Mouse (Mus musculus) intestine, embryonic 15.5 days (tissue): ENCODE measurements around the gene Chrnb4. TPM values are rescaled to one million over a fixed set of nuclear protein-coding genes. Genes with fewer than 3 reads are reported as not detected.

Source experiments
- ATAC-seq: fragments of 200-750 bp; cut with Nextera tagmentation; 2 replicates; pipeline ENCODE4 v1.8.0; 2017; ENCODE audit warnings: moderate TSS enrichment, moderate library complexity
- H3K27ac ChIP-seq: fragments of 300-500 bp; sonication (generic); 2 replicates; pipeline ENCODE4 v1.5.1; 2015; ENCODE audit warnings: mild to moderate bottlenecking, inconsistent platforms
- H3K27me3 ChIP-seq: fragments of 300-500 bp; sonication (generic); replicated peaks from 2 replicates; pipeline ENCODE4 v1.6.1; 2015; ENCODE audit warnings: inconsistent platforms
- H3K36me3 ChIP-seq: fragments of 300-500 bp; sonication (generic); 2 replicates; pipeline ENCODE4 v1.6.1; 2015; ENCODE audit warnings: inconsistent platforms
- H3K4me1 ChIP-seq: fragments of 300-500 bp; sonication (generic); replicated peaks from 2 replicates; pipeline ENCODE4 v1.6.1; 2015; ENCODE audit warnings: inconsistent platforms
- H3K4me2 ChIP-seq: fragments of 300-500 bp; sonication (generic); replicated peaks from 2 replicates; pipeline ENCODE4 v1.6.1; 2015; ENCODE audit warnings: mild to moderate bottlenecking, inconsistent platforms
- H3K4me3 ChIP-seq: fragments of 300-500 bp; sonication (generic); replicated peaks from 2 replicates; pipeline ENCODE4 v1.5.1; 2015; ENCODE audit warnings: inconsistent platforms
- H3K9ac ChIP-seq: fragments of 300-500 bp; sonication (generic); 2 replicates; pipeline ENCODE4 v1.6.1; 2015; ENCODE audit warnings: inconsistent platforms
- H3K9me3 ChIP-seq: fragments of 300-500 bp; sonication (generic); 2 replicates; pipeline ENCODE4 v1.6.1; 2016; ENCODE audit warnings: inconsistent platforms
- WGBS: fragments of 180-500 bp; shearing (Covaris S2); methylation state at CpG from one replicate; pipeline ENCODE4 v1.1.7; 2015; 5-methylcytosine and 5-hydroxymethylcytosine counted together
- polyA plus RNA-seq: library from polyadenylated mRNA; unstranded; fragments of >200 nt; fragmentation: Nextera tagmentation; extraction: Ambion mirVana; gene quantifications from 2 replicates; pipeline ENCODE4 v1.2.1, GENCODE M21; 2015

Gene Chrnb4
- polyA plus RNA-seq, 1 experiment from 2014 or later, result 5.5 TPM

GRCm38 (mm10) chr9:55009692-55010091, 38.9 kb downstream of the Chrnb4 start:
- H3K4me1 ChIP-seq, result no peaks in the 10 kb centered on the region
- H3K27me3 ChIP-seq, result no peaks in the 10 kb centered on the region
- no peak overlapping the region for H3K4me2 ChIP-seq
- no peak overlapping the region for H3K4me3 ChIP-seq
- no peaks in the 10 kb centered on the region for H3K9me3 ChIP-seq
- 81% methylated on average over 2 of the region's 2 CpGs for WGBS
- ATAC-seq, result no peak
- H3K9ac ChIP-seq, result no peak overlapping the region
- H3K36me3 ChIP-seq, result no peaks in the 10 kb centered on the region
- no peak overlapping the region for H3K27ac ChIP-seq

- Histone ChIP-seq H3K9me3 (no peaks in the 10 kb centered on the region), H3K4me1 (no peaks in the 10 kb centered on the region), H3K4me3 (no peak overlapping the region), H3K27me3 (no peaks in the 10 kb centered on the region), H3K4me2 (no peak overlapping the region), H3K9ac (no peak overlapping the region), H3K27ac (no peak overlapping the region), H3K36me3 (no peaks in the 10 kb centered on the region)
- WGBS, result 69% methylated on average over 4 of the region's 4 CpGs
- ATAC-seq, result no peak
These were observed 45.0 kb downstream of the Chrnb4 start for GRCm38 (mm10) chr9:55003609-55004008.

GRCm38 (mm10) chr9:54995645-54996044, 52.9 kb downstream of the Chrnb4 start:
- H3K27me3 ChIP-seq, result no peaks in the 10 kb centered on the region
- no peak overlapping the region for H3K9ac ChIP-seq
- 52% methylated on average over 3 of the region's 3 CpGs for WGBS
- H3K4me1 ChIP-seq, result no peaks in the 10 kb centered on the region
- H3K27ac ChIP-seq, result no peak overlapping the region
- H3K4me2 ChIP-seq, result no peak overlapping the region
- no peak for ATAC-seq
- no peaks in the 10 kb centered on the region for H3K9me3 ChIP-seq
- no peak overlapping the region for H3K4me3 ChIP-seq
- H3K36me3 ChIP-seq, result no peaks in the 10 kb centered on the region

GRCm38 (mm10) chr9:54994381-54994780, 54.2 kb downstream of the Chrnb4 start:
- no peak for ATAC-seq
- 61% methylated on average over 3 of the region's 3 CpGs for WGBS
- H3K27ac ChIP-seq, result no peak overlapping the region

GRCm38 (mm10) chr9:54990362-54990761, 58.2 kb downstream of the Chrnb4 start:
- Histone ChIP-seq H3K27me3 (no peaks in the 10 kb centered on the region), H3K9ac (no peak overlapping the region), H3K9me3 (no peaks in the 10 kb centered on the region), H3K4me1 (no peaks in the 10 kb centered on the region), H3K4me2 (no peak overlapping the region), H3K36me3 (no peaks in the 10 kb centered on the region), H3K27ac (no peak overlapping the region), H3K4me3 (no peak overlapping the region)
- no peak for ATAC-seq
- WGBS, result 78% methylated on average over 3 of the region's 3 CpGs

More at GRCm38 (mm10) chr9:54994381-54994780, 54.2 kb downstream of the Chrnb4 start:
- no peak overlapping the region for H3K4me2 ChIP-seq
- H3K4me3 ChIP-seq, result no peak overlapping the region
- H3K9me3 ChIP-seq, result no peaks in the 10 kb centered on the region
- no peaks in the 10 kb centered on the region for H3K27me3 ChIP-seq
- H3K4me1 ChIP-seq, result no peaks in the 10 kb centered on the region
- no peak overlapping the region for H3K9ac ChIP-seq
- H3K36me3 ChIP-seq, result no peaks in the 10 kb centered on the region

GRCm38 (mm10) chr9:54982401-54982800, 66.2 kb downstream of the Chrnb4 start:
- no peak for ATAC-seq
- H3K9ac ChIP-seq, result no peak overlapping the region
- peak overlapping the region; percentile 99 for H3K4me2 ChIP-seq
- no peaks in the 10 kb centered on the region for H3K36me3 ChIP-seq
- H3K27me3 ChIP-seq, result peaks cover 35% of the 10 kb centered on the region
- H3K27ac ChIP-seq, result no peak overlapping the region
- peaks cover 7% of the 10 kb centered on the region; the same call in 1 of the 2 replicates for H3K4me1 ChIP-seq
- 10% methylated on average over 7 of the region's 7 CpGs for WGBS
- peak overlapping the region; percentile 67 for H3K4me3 ChIP-seq
- no peaks in the 10 kb centered on the region for H3K9me3 ChIP-seq

GRCm38 (mm10) chr9:54981291-54982191, 67.0 kb downstream of the Chrnb4 start:
- under 1% methylated on average over 79 of the region's 85 CpGs for WGBS
- Histone ChIP-seq H3K36me3 (no peaks in the 10 kb centered on the region), H3K4me1 (peaks cover 7% of the 10 kb centered on the region; the same call in 1 of the 2 replicates), H3K27me3 (peaks cover 35% of the 10 kb centered on the region), H3K9me3 (no peaks in the 10 kb centered on the region), H3K27ac (no peak overlapping the region), H3K4me3 (peak overlapping the region; percentile 67), H3K4me2 (peak overlapping the region; percentile 99), H3K9ac (peak overlapping the region; percentile 46)
- peak; percentile 94 for ATAC-seq

- peaks cover 35% of the 10 kb centered on the region for H3K27me3 ChIP-seq
- H3K27ac ChIP-seq, result no peak within 1 kb of the TSS
- H3K9me3 ChIP-seq, result no peaks in the 10 kb centered on the region
- H3K4me3 ChIP-seq, result peak within 1 kb of the TSS; percentile 67
- WGBS, result 70% methylated on average over 8 of the region's 8 CpGs
- H3K4me1 ChIP-seq, result peaks cover 7% of the 10 kb centered on the region; the same call in 1 of the 2 replicates
- H3K4me2 ChIP-seq, result peak within 1 kb of the TSS; percentile 99
- peak within 1 kb of the TSS; percentile 46 for H3K9ac ChIP-seq
- ATAC-seq, result no peak
- H3K36me3 ChIP-seq, result no peaks in the 10 kb centered on the region
These were observed 67.9 kb downstream of the Chrnb4 start, which contains the start of gene Chrna5 for GRCm38 (mm10) chr9:54980674-54981073. Gene Chrna5, plus strand, starts transcription at chr9:54980880.

Other genes starting within 250 kb of the Chrnb4 start
- 24.1 and 27.8 TPM in 2 replicates for gene Ireb2, start 185.0 kb downstream of the Chrnb4 start, polyA plus RNA-seq
- gene Hykk, start 131.5 kb downstream of the Chrnb4 start, polyA plus RNA-seq, result 2.4 and 2.6 TPM in 2 replicates
- gene Psma4, start 98.0 kb downstream of the Chrnb4 start, polyA plus RNA-seq, result 305 TPM in 2 replicates
- 0.68 and 1.0 TPM in 2 replicates for gene AY074887, start 97.8 kb downstream of the Chrnb4 start, polyA plus RNA-seq
- 2.8 and 3.1 TPM in 2 replicates for gene Chrna5, start 67.9 kb downstream of the Chrnb4 start, polyA plus RNA-seq
- gene Chrna3, start 22.2 kb downstream of the Chrnb4 start, polyA plus RNA-seq, result 11.4 and 12.3 TPM in 2 replicates
- 29.7 and 30.6 TPM in 2 replicates for gene Ube2q2, start 100.1 kb upstream of the Chrnb4 start, polyA plus RNA-seq
- gene Fbxo22, start 160.1 kb upstream of the Chrnb4 start, polyA plus RNA-seq, result 55.8 and 56.8 TPM in 2 replicates